Mouse (Mus musculus) adipose tissue, adult 10 weeks (tissue): ENCODE measurements around the gene Insm1. TPM values are rescaled to one million over a fixed set of nuclear protein-coding genes. Genes with fewer than 3 reads are reported as not detected.

Source experiments
- polyA plus RNA-seq: library from polyadenylated mRNA; stranded (reverse); fragments of 350-450 nt; fragmentation: Illumina TruSeq; extraction: RNeasy Lipid Tissue Mini Kit (QIAGEN cat#74804); gene quantifications from one replicate; pipeline ENCODE4 v1.2.3, GENCODE M21; 2014; ENCODE audit warnings: low read depth, low replicate concordance

The Insm1 gene
- polyA plus RNA-seq, result not detected

DNA sequence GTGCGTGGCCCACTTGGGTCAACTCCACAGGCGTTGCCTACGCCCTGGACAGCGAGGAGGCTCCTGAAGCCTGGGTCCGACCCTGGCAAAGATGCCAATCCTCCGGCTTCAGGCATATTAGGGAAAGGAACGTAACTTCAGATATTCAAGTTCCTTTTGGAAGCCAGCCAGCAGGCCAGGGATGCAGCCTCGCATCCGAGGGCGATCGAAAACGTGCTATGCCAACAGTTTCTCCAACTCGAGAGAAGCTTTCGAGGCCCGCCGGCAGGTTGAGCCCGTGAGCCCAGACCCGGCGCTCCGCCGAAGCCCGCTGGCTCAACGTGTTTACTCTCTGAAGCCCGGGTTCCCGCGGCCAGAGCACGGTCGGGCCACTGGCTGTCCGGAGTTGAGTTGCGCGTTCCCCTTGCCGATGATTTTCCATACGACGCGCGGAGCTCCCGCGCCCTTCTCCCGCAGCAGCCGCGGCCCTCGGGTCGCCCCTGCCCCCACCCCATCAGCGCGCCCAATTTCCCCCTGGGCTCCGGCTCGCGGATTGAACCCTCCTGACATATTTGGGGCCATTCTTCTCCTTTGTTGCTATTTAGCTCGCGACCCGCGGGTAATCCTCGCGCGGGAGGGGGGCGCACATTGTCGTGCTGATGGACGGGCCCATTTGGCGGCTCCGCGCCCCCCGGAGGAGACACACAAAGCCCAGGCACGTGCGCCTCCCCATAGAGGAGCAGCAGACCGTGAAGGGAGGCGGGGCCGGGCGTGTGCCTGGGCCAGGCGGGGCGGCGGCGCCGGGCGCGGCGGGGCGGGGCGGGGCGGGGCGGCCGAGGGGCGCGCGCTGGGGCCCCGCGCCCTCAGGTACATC lies at the start of gene Insm1:
Insm1 (plus strand) TSS at position 846 of the 853 bp plus-strand sequence.

